Mouse (Mus musculus): ENCODE results near the gene Esrrg.

The Esrrg gene

DNA sequence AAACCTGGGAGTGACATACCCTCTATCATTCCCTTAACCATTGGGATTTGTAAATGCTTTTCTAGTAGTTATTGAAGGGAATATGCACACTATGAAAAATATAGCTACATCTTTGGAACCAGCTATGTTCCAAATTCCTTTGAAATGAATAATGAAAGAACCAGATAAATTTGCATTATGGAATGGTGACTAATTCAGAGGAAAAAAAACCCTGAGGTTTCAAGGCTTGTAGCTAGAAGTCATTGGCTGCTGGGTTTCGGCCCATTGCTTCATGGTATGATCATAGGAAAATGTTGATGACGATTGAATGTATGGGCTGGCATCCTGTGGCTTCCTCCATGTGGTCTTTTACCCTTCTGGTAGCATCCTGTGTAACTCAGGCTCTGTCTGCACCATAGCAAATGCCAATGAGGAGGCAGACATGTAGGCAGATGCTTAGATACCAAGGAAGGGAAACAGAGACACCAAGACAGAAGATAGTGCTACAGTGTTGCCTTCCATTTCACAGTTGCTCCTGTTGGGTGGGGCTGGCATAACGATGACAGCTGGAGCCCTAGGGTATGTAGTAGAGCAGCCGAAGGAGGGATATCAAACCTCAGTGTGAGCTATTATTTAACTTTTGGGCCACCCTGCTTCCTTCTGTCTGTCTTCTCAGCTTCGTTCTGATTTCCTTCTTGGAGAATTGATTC, 624.6 kb downstream of the Esrrg start:
- in situ Hi-C loops (cut with MboI, MseI), result no loop called here

DNA sequence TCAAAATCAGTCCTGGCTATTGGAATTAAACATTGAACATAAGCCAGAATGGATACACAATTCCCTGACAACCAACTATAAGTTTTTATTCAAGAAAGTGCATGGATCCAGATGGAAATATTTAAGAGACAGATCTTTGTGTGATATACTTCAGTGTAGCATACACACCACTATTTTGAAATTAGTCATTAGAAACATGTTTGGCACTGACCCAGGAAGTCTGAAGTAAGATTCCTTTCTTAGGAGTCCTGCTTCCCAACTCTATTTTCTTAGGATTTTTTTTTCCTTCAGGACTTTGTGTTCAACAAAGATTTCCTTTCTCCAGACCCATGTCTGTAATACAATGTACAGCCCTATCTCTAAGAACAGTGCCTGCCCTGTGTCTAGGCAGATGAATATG, 630.0 kb downstream of the Esrrg start:
- in situ Hi-C loops (cut with MboI, MseI), result no loop called here

DNA sequence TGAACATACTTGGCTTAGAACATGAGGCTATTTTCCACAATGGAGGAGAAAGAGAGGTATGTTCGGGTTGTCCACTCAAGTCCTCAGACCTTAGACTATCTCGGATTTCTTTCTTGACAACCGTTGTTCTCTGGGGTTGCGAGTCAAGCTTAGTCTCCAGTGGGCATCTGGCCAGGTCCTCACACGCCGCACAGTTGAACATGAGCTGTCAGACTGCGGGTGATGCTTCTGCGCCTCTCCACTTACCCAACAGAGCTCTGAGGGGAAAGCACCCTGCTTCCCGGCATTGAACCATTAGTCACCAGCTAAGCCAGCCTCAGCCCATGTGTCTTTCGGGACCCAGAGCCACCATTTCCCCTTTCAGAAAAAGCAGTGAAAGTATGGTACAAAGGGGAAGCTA, 633.2 kb downstream of the Esrrg start:
- in situ Hi-C loops (cut with MboI, MseI), result no loop called here

DNA sequence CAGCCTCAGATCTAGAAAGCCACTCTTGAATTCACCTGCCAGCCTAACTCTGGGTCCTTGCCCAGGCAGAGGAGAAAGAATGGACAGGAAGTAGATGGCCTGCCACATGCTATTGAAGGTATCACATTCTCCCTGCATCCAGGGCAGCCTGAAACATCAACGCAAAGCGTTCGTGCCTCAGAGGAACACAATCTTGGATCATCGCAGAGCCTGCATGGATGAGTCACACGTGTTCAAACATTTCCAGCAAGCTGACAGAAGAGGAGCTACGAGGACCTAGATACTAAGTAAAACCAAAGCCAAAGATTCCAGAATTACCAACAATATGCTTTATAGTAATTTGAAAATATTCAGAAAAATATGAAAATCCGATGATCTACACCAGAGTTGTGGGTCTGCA, 648.9 kb downstream of the Esrrg start:
- in situ Hi-C loops (cut with MboI, MseI), result loop anchor here in 1 of 2 experiments (25.0 kb wide), 1 partner anchor 1755 kb away; no protein-coding TSS in a partner anchor

DNA sequence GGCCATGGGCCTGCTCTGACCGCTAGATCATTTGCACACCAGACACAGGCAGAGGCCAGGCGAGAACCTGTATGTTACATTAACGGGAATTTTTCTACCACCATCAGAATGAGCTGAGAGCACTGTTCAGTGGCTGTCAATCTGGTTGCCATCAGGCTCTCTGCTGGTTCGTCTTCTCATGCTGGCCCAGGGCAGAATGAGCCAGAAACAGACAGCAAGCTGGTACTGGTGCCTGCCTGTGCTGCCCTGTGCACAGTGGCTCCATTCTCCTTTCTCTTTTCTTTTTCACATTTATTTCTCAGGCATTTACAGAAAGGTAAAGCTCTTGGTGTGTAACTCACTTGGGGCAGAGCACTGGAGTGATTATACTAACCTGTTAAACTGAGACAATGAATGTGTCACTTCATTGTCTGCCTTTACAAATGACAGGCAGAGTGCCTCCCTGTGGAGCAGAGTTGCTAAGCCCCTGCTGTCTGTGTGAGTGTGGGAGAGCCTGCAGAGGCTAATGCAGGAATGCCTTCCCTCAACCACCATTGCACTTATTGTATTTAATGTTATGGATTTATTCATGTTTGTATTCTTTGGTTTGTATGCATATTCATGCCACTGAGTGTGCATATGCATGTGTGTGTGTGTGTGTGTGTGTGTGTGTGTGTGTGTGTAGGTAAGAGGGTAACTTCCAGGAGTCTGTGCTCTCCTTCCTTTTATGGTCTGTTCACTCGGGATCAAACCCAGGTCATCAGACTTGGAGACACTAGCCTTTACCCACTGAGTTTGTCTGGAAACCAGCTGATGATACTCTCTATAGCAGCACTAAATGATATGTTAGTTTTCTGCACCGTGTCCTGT, 651.9 kb downstream of the Esrrg start:
- in situ Hi-C loops (cut with MboI, MseI), result loop anchor here in 1 of 2 experiments (25.0 kb wide), 1 partner anchor 1752 kb away; no protein-coding TSS in a partner anchor

DNA sequence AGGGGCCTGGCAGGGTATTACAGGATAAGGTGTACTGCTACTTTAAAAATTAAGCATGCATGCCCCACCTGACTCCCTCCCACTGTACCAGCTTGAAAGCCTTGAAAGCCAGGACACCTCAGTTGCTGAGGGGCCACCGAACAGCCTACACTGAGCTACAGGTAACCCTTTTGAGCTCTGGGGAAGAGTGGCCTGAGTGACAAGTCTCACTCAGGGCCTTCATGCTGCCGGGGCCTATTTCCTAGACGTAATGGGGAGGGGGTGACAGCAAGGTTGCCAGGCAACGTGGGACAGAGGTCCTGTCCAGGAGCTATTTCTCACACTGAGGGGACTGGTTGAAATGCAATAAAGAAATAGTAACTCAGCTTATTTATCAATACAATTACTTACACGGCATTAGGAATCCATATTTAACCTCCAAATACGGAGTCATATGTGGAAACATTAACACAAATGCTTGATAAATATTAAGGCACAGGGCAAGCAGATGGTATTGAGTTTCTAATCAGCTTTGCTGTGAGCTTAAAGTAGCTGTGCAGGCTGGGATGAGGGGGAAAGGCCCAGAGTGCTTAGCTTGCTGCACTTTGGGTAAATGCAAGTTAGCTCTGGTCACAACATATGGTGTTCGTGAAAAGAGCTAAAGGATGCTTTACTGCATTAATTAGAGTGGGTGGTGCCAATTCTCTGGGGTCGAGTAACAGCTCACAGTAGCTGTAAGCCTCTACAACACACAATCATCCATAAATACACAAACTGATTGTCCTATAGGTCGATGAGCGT, 653.5 kb downstream of the Esrrg start, which contains the start of gene Ush2a:
Ush2a (plus strand) TSS at position 121 of the 780 bp plus-strand sequence.
- in situ Hi-C loops (cut with MboI, MseI), result loop anchor here in 1 of 2 experiments (25.0 kb wide), 1 partner anchor 1750 kb away; no protein-coding TSS in a partner anchor
